Mouse (Mus musculus): ENCODE measurements around the gene Car12. TPM values are rescaled to one million over a fixed set of nuclear protein-coding genes. Genes with fewer than 3 reads are reported as not detected.
A peak's percentile ranks its signal among the peaks of the same experiment; 100 is the strongest.

The Car12 gene
- total and polyA plus RNA-seq, 3 experiments = 16.4 to 38.0 (median 34.6) TPM

DNA sequence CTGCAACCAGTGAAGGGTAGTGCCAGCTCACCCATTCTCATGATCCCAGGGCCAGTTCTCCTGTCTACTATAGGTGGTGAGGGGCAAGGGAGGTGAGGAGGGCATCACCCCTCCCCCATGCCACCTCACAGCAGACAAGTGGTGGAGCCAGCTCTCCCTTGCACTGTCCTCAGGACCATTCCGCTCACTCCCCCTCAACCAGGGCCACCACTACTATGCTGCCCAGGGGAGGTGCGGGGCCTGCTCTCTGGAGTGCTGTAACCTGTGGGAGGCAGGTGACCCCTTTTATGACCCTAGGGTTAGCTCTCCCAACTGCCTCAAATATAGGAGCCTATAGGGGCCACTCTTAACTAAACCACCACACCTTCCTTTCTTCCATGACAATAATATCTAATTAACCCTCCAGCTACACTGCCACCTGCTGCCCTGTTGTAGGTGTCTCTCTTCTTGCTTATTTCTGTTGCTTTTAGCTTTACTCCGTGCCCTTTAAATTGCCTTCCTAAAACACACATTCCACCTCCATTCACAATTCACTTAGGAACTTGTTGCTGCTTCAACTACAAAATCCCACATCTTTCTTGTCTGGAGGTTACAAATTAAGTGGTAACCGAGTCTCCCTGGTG, 21.7 kb upstream of the Car12 start:
- Histone ChIP-seq H3K27me3 (replicated peaks) (no peaks in the 10 kb centered on the region), H3K4me1 (ENCODE audit: control insufficient read depth in 1 of 2, insufficient read depth in 2 of 2) (no peaks in the 10 kb centered on the region), H3K4me3 (replicated peaks in 1 of 3; ENCODE audit: low read depth in 2 of 3, low read length in 2 of 3, poor library complexity in 1 of 3) (no peak overlapping the region), H3K36me3 (replicated peaks in 1 of 2; ENCODE audit: control insufficient read depth in 1 of 2, insufficient read depth in 1 of 2, low read length in 1 of 2) (no peaks in the 10 kb centered on the region), H3K27ac (ENCODE audit: insufficient read depth, low read depth) (no peak overlapping the region), H3K9ac (ENCODE audit: insufficient read depth, low read depth) (no peak overlapping the region), H3K9me3 (replicated peaks; ENCODE audit: low read length) (no peaks in the 10 kb centered on the region), H3K4me2 (ENCODE audit: insufficient read depth, low read depth, poor library complexity, severe bottlenecking) (no peak overlapping the region), H3K79me2 (replicated peaks; ENCODE audit: control insufficient read depth, extremely low read depth, insufficient read depth, poor library complexity, severe bottlenecking) (no peaks in the 10 kb centered on the region)
- in situ Hi-C loops (cut with MboI; ENCODE audit: low pct_ligation_motif_present, low pct_unique_long_range_greater_than_20kb, low sequenced_read_pairs) (loop anchor here (10.0 kb wide), 1 partner anchor 47 kb away; no protein-coding TSS in a partner anchor), dilution Hi-C loops (cut with MboI; ENCODE audit: extremely low pct_ligation_motif_present, extremely low pct_unique_long_range_greater_than_20kb, low sequenced_read_pairs) (no loop called here)
- DNase-seq (ENCODE audit: extremely low read depth) = no peak
- no peak for TF ChIP-seq TCF12 (IDR thresholded peaks at IDR 0.05; ENCODE audit: low read depth, low read length)
- peak; percentile 60 for TF ChIP-seq RAD21 (IDR thresholded peaks at IDR 0.05; ENCODE audit: low read depth, low read length)
- TF ChIP-seq IRF4 (IDR thresholded peaks at IDR 0.05; ENCODE audit: low read depth, low read length) = no peak
- peak in 1 of 2 experiments; percentile 71; a peak in 2 of 4 replicates for TF ChIP-seq CTCF (conservative IDR thresholded peaks at IDR 0.05 in 1 of 2, IDR thresholded peaks at IDR 0.05 in 1 of 2; ENCODE audit: low read depth in 2 of 2, low read length in 2 of 2)
- peak; percentile 83 for TF ChIP-seq SMC3 (IDR thresholded peaks at IDR 0.05; ENCODE audit: low read depth, low read length)
- no peak for TF ChIP-seq CHD2 (IDR thresholded peaks at IDR 0.05; ENCODE audit: low read length)
- no peak for TF ChIP-seq JUN (IDR thresholded peaks at IDR 0.05; ENCODE audit: insufficient read depth, low read depth, low read length)

GRCm38 (mm10) chr9:66697355-66698140, 15.9 kb upstream of the Car12 start:
- H3K9me3 ChIP-seq (replicated peaks; ENCODE audit: low read length) = no peaks in the 10 kb centered on the region
- H3K79me2 ChIP-seq (replicated peaks; ENCODE audit: control insufficient read depth, extremely low read depth, insufficient read depth, poor library complexity, severe bottlenecking) = no peaks in the 10 kb centered on the region
- no peaks in the 10 kb centered on the region for H3K4me1 ChIP-seq (ENCODE audit: control insufficient read depth in 1 of 2, insufficient read depth in 2 of 2)
- in situ Hi-C loops (cut with MboI; ENCODE audit: low pct_ligation_motif_present, low pct_unique_long_range_greater_than_20kb, low sequenced_read_pairs) = loop anchor here (10.0 kb wide), 1 partner anchor 53 kb away; no protein-coding TSS in a partner anchor
- no peak for DNase-seq (ENCODE audit: extremely low read depth)
- TF ChIP-seq MEF2A (IDR thresholded peaks at IDR 0.05; ENCODE audit: borderline replicate concordance, low read depth, low read length) (no peak), SMC3 (IDR thresholded peaks at IDR 0.05; ENCODE audit: low read depth, low read length) (peak; percentile 14; the same call in 1 of the 2 replicates), USF1 (IDR thresholded peaks at IDR 0.05; ENCODE audit: low read depth, low read length) (no peak), RAD21 (IDR thresholded peaks at IDR 0.05; ENCODE audit: low read depth, low read length) (no peak), MAFK (IDR thresholded peaks at IDR 0.05; ENCODE audit: insufficient replicate concordance, low read length) (no peak), ELF1 (IDR thresholded peaks at IDR 0.05; ENCODE audit: low read depth, low read length) (no peak), E2F4 (IDR thresholded peaks at IDR 0.05; ENCODE audit: insufficient replicate concordance, low read depth, low read length) (no peak), IRF4 (IDR thresholded peaks at IDR 0.05; ENCODE audit: low read depth, low read length) (no peak), MAZ (IDR thresholded peaks at IDR 0.05; ENCODE audit: low read depth, low read length) (no peak), NELFE (IDR thresholded peaks at IDR 0.05; ENCODE audit: low read depth, low read length) (no peak), CTCF (conservative IDR thresholded peaks at IDR 0.05 in 1 of 2, IDR thresholded peaks at IDR 0.05 in 1 of 2; ENCODE audit: low read depth in 2 of 2, low read length in 2 of 2) (peak in 1 of 2 experiments; percentile 24; a peak in 2 of 4 replicates), KAT2A (IDR thresholded peaks at IDR 0.05; ENCODE audit: insufficient replicate concordance, low read length) (no peak)
- no peak overlapping the region for H3K4me3 ChIP-seq (replicated peaks in 1 of 3; ENCODE audit: low read depth in 2 of 3, low read length in 2 of 3, poor library complexity in 1 of 3)
- H3K4me2 ChIP-seq (ENCODE audit: insufficient read depth, low read depth, poor library complexity, severe bottlenecking) = no peak overlapping the region
- H3K27ac ChIP-seq (ENCODE audit: insufficient read depth, low read depth) = no peak overlapping the region
- no peaks in the 10 kb centered on the region for H3K27me3 ChIP-seq (replicated peaks)
- H3K9ac ChIP-seq (ENCODE audit: insufficient read depth, low read depth) = no peak overlapping the region
- H3K36me3 ChIP-seq (replicated peaks in 1 of 2; ENCODE audit: control insufficient read depth in 1 of 2, insufficient read depth in 1 of 2, low read length in 1 of 2) = no peaks in the 10 kb centered on the region
- dilution Hi-C loops (cut with MboI; ENCODE audit: extremely low pct_ligation_motif_present, extremely low pct_unique_long_range_greater_than_20kb, low sequenced_read_pairs) = no loop called here
